8 mouse cellular contexts compared by ENCODE assay signal in genomic region chr2:167063906-167064496, GRCm38 (mm10). TPM values are rescaled to one million over a fixed set of nuclear protein-coding genes. Genes with fewer than 3 reads are reported as not detected.
A peak's percentile ranks its signal among the peaks of the same experiment; 100 is the strongest.
DNase-seq lines count a peak whose midpoint lies in the region; ATAC-seq and TF ChIP-seq lines count a peak whose summit lies in the region.

No protein-coding gene starts in this region.

- peak overlapping the region; percentile 74 for H3K4me3 ChIP-seq in heart, adult 2 months
- H3K4me3 ChIP-seq in embryonic facial prominence, embryonic 15.5 days (replicated peaks): peak overlapping the region; percentile 82
- peak overlapping the region; percentile 91 for H3K4me3 ChIP-seq in liver, embryonic 13.5 days (replicated peaks)

- no peak for ATAC-seq in embryonic facial prominence, embryonic 15.5 days (ENCODE audit: insufficient number of reproducible peaks, low FRiP score, low TSS enrichment, low read depth)
- ATAC-seq in liver, embryonic 13.5 days (ENCODE audit: low read depth): no peak

- TF ChIP-seq CTCF in heart, adult 2 months (IDR thresholded peaks at IDR 0.05): peak; percentile 35

- no peak overlapping the region; the same call in 1 of the 2 replicates for H3K9ac ChIP-seq in heart, adult 2 months (ENCODE audit: low read depth, low read length)
- H3K9ac ChIP-seq in embryonic facial prominence, embryonic 15.5 days: peak overlapping the region; percentile 87
- H3K9ac ChIP-seq in liver, embryonic 13.5 days: peak overlapping the region; percentile 95

- no peaks in the 10 kb centered on the region for H3K9me3 ChIP-seq in embryonic facial prominence, embryonic 15.5 days (replicated peaks)
- H3K9me3 ChIP-seq in liver, embryonic 13.5 days (replicated peaks): no peaks in the 10 kb centered on the region

- peak overlapping the region; percentile 96 for H3K27ac ChIP-seq in heart, adult 2 months
- H3K27ac ChIP-seq in embryonic facial prominence, embryonic 15.5 days (replicated peaks): peak overlapping the region; percentile 94
- H3K27ac ChIP-seq in liver, embryonic 13.5 days: peak overlapping the region; percentile 95

- intact Hi-C loops in heart, adult 2 months (cut with DNase I): loop anchor here (5.0 kb wide), 3 partner anchors 67 to 358 kb away; partner anchors contain the start of genes B4galt5, Slc9a8 and Stau1

- H3K79me2 ChIP-seq in heart, adult 2 months (replicated peaks; ENCODE audit: control insufficient read depth, insufficient read depth, low read length): peaks cover 8% of the 10 kb centered on the region

- TF ChIP-seq EP300 in heart, adult 2 months (IDR thresholded peaks at IDR 0.05; ENCODE audit: insufficient read depth, low read depth, low read length): no peak

- H3K36me3 ChIP-seq in heart, adult 2 months (ENCODE audit: control insufficient read depth, insufficient read depth, low read length): peaks cover 16% of the 10 kb centered on the region
- peaks cover 26% of the 10 kb centered on the region for H3K36me3 ChIP-seq in embryonic facial prominence, embryonic 15.5 days
- H3K36me3 ChIP-seq in liver, embryonic 13.5 days: peaks cover 36% of the 10 kb centered on the region

- peaks cover 14% of the 10 kb centered on the region for H3K4me1 ChIP-seq in heart, adult 2 months (ENCODE audit: control insufficient read depth, insufficient read depth, low read length)
- peaks cover 37% of the 10 kb centered on the region for H3K4me1 ChIP-seq in embryonic facial prominence, embryonic 15.5 days
- H3K4me1 ChIP-seq in liver, embryonic 13.5 days (replicated peaks): peaks cover 62% of the 10 kb centered on the region

- no peak for TF ChIP-seq POLR2A in heart, adult 2 months (IDR thresholded peaks at IDR 0.05; ENCODE audit: insufficient read depth, low read depth, low read length)

- WGBS in heart, adult 2 months: 8% methylated on average over 7 of the region's 7 CpGs
- WGBS in embryonic facial prominence, embryonic 15.5 days: 0% methylated on average over 7 of the region's 7 CpGs
- whole genome bisulfite sequencing in liver, embryonic 13.5 days (ENCODE audit: insufficient replicate concordance): under 1% methylated on average over 7 of the region's 7 CpGs

- H3K27me3 ChIP-seq in heart, adult 2 months (ENCODE audit: control insufficient read depth, insufficient read depth, low read length): no peaks in the 10 kb centered on the region
- no peaks in the 10 kb centered on the region for H3K27me3 ChIP-seq in embryonic facial prominence, embryonic 15.5 days
- no peaks in the 10 kb centered on the region for H3K27me3 ChIP-seq in liver, embryonic 13.5 days

- H3K4me2 ChIP-seq in embryonic facial prominence, embryonic 15.5 days (replicated peaks): peak overlapping the region; percentile 71
- H3K4me2 ChIP-seq in liver, embryonic 13.5 days: peak overlapping the region; percentile 72

- DNase-seq in heart, adult 2 months: no peak
- no peak for DNase-seq in heart, adult 11 months
- peak; percentile 57 for DNase-seq in 3T3-L1 (ENCODE audit: low read depth, low spot score)
- no peak for DNase-seq in liver, embryonic 13.5 days
- DNase-seq in urinary bladder, postnatal 4 days (ENCODE audit: low spot score in 2 of 2): no peak
- no peak for DNase-seq in frontal cortex, postnatal 14 days (ENCODE audit: low spot score in 2 of 2)
- no peak for DNase-seq in gastrocnemius, adult 18-20 months (ENCODE audit: low spot score)

RNA-seq across cellular contexts. Expression of gene Znfx1, which starts 1.2 kb away (rescaled TPM):
- total RNA-seq in heart, adult 2 months (2021): 10 to 100 TPM; 37.4 to 39.3 TPM
- polyA plus RNA-seq in heart, adult 2 months (2012; rRNA removed): 21.9 and 29.1 TPM in 2 replicates
- polyA plus RNA-seq in embryonic facial prominence, embryonic 15.5 days (2015; fragmentation: Nextera tagmentation; extraction: Ambion mirVana): 8.8 and 9.5 TPM in 2 replicates
- polyA plus RNA-seq in liver, embryonic 13.5 days (2015; fragmentation: Nextera tagmentation; extraction: Ambion mirVana): 7.0 and 8.2 TPM in 2 replicates
- total RNA-seq in gastrocnemius, adult 18-20 months (2021): 10 to 100 TPM; 25.7 to 26.8 TPM

RNA-seq across cellular contexts. Expression of gene Ddx27, which starts 49.0 kb away (rescaled TPM):
- total RNA-seq in heart, adult 2 months (2021): 10 to 100 TPM; 10.9 to 11.3 TPM
- polyA plus RNA-seq in heart, adult 2 months (2012; rRNA removed): 6.9 and 7.7 TPM in 2 replicates
- 44.3 and 47.6 TPM in 2 replicates for polyA plus RNA-seq in embryonic facial prominence, embryonic 15.5 days (2015; fragmentation: Nextera tagmentation; extraction: Ambion mirVana)
- 53.6 and 59.5 TPM in 2 replicates for polyA plus RNA-seq in liver, embryonic 13.5 days (2015; fragmentation: Nextera tagmentation; extraction: Ambion mirVana)
- 1 to 10 TPM; 8.0 to 9.7 TPM for total RNA-seq in gastrocnemius, adult 18-20 months (2021)
